Mouse (Mus musculus): ENCODE results near the gene Clec2g. TPM values are rescaled to one million over a fixed set of nuclear protein-coding genes. Genes with fewer than 3 reads are reported as not detected.
"Not testable (repeated sequence)": the region's sequence is repeated elsewhere in the genome, so short reads cannot be mapped to it uniquely, and the experiment has no call there.

The Clec2g gene
- polyA plus RNA-seq, 1 experiment from 2014 or later = not detected

DNA sequence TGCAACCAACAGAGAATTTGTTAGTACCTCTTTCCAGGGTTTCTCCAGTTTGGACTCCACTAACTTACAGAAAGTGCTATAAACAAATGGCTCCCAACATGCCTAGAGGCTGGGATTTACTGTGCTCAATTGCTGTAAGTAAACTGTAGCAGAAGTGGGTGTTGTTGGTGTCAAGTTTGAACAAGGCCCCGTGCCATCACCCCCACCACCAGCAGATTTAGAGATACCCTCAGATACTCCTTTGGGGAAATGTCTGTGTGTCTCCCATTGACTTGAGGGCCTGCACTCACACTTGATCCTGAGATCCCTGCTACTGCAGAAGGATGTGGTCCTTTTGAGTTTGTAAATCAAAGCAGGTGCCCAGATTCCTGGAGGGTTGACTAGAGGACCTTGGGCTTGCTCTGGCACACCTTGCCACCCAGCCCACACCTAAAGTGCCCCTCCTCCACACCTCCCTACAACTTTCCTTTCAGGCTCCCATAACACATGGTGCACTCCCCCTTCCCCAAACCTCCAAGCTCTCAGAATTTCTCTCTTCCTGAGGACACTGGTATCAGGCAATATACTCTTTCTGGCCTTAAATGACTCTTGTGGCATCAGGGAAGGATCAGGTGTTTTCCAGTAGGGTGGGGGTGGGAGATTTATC is 37.3 kb downstream of the Clec2g start:
- Histone ChIP-seq H3K9ac (ENCODE audit: low read depth, low read length) (no peak overlapping the region), H3K36me3 (ENCODE audit: control insufficient read depth, insufficient read depth) (no peaks in the 10 kb centered on the region), H3K9me3 (ENCODE audit: control insufficient read depth) (no peaks in the 10 kb centered on the region), H3K27me3 (replicated peaks; ENCODE audit: control insufficient read depth, insufficient read depth, low read length) (no peaks in the 10 kb centered on the region), H3K27ac (ENCODE audit: low read depth, low read length) (no peak overlapping the region), H3K4me3 (ENCODE audit: low read depth, low read length) (no peak overlapping the region), H3K4me1 (replicated peaks; ENCODE audit: control insufficient read depth, insufficient read depth, low read length) (no peaks in the 10 kb centered on the region), H3K4me2 (replicated peaks; ENCODE audit: low read depth) (no peak overlapping the region)
- WGBS = 80% methylated on average over 1 of the region's 1 CpGs
- TF ChIP-seq CTCF (IDR thresholded peaks at IDR 0.05; ENCODE audit: low read depth) = no peak
- ATAC-seq = no peak

GRCm38 (mm10) chr6:128972156-128972555 is 38.0 kb downstream of the Clec2g start:
- Histone ChIP-seq H3K9me3 (ENCODE audit: control insufficient read depth) (no peaks in the 10 kb centered on the region), H3K4me3 (ENCODE audit: low read depth, low read length) (no peak overlapping the region), H3K27ac (ENCODE audit: low read depth, low read length) (no peak overlapping the region), H3K4me1 (replicated peaks; ENCODE audit: control insufficient read depth, insufficient read depth, low read length) (no peaks in the 10 kb centered on the region), H3K27me3 (replicated peaks; ENCODE audit: control insufficient read depth, insufficient read depth, low read length) (no peaks in the 10 kb centered on the region), H3K4me2 (replicated peaks; ENCODE audit: low read depth) (no peak overlapping the region), H3K36me3 (ENCODE audit: control insufficient read depth, insufficient read depth) (no peaks in the 10 kb centered on the region), H3K9ac (ENCODE audit: low read depth, low read length) (no peak overlapping the region)
- WGBS = 89% methylated on average over 2 of the region's 2 CpGs
- no peak for ATAC-seq
- no peak for TF ChIP-seq CTCF (IDR thresholded peaks at IDR 0.05; ENCODE audit: low read depth)

DNA sequence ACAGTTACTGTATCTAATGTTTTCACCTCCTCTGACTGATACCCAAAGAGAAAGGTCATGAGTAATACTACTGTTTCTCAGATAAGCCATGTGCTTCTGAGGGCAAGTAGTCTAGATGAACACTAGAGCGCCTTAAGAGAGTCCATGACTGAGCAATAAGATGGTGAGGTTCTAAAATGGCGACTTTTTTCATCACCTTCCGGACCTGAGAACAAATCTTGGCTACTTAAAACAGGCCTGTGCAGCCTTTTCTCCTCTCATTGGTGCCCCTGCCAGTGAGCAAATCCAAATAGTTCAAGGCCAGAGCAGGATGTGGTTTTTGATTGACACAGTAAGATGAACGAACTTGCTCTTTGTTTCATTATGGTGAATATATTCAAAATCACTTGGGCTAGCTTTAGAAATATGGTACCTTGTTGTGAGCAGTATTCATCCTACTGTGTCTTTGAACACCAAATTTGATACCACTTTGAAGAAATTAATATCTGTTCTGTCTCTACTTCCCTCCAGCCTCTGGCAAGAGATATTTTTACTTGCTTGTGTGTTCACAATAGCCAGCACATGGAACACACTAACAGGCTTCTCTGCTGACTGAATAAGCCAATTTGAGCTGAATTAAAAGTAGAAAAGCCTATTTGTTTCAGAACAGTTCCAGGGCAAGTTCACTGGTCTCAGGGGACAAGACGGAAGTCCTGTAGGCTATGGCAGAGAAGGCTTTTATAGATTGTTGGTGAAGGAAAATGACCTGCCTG is 38.7 kb downstream of the Clec2g start:
- Histone ChIP-seq H3K4me2 (replicated peaks; ENCODE audit: low read depth) (no peak overlapping the region), H3K4me1 (replicated peaks; ENCODE audit: control insufficient read depth, insufficient read depth, low read length) (no peaks in the 10 kb centered on the region), H3K9ac (ENCODE audit: low read depth, low read length) (no peak overlapping the region), H3K9me3 (ENCODE audit: control insufficient read depth) (no peaks in the 10 kb centered on the region), H3K36me3 (ENCODE audit: control insufficient read depth, insufficient read depth) (no peaks in the 10 kb centered on the region), H3K27ac (ENCODE audit: low read depth, low read length) (no peak overlapping the region), H3K4me3 (ENCODE audit: low read depth, low read length) (no peak overlapping the region), H3K27me3 (replicated peaks; ENCODE audit: control insufficient read depth, insufficient read depth, low read length) (no peaks in the 10 kb centered on the region)
- no peak for TF ChIP-seq CTCF (IDR thresholded peaks at IDR 0.05; ENCODE audit: low read depth)
- WGBS = 90% methylated on average over 5 of the region's 5 CpGs
- no peak for ATAC-seq

- no peak overlapping the region for H3K9ac ChIP-seq (ENCODE audit: low read depth, low read length)
- no peak overlapping the region for H3K27ac ChIP-seq (ENCODE audit: low read depth, low read length)
- no peak overlapping the region for H3K4me2 ChIP-seq (replicated peaks; ENCODE audit: low read depth)
- ATAC-seq = no peak
- WGBS = 94% methylated on average over 3 of the region's 3 CpGs
- no peaks in the 10 kb centered on the region for H3K9me3 ChIP-seq (ENCODE audit: control insufficient read depth)
- no peaks in the 10 kb centered on the region for H3K4me1 ChIP-seq (replicated peaks; ENCODE audit: control insufficient read depth, insufficient read depth, low read length)
- no peaks in the 10 kb centered on the region for H3K36me3 ChIP-seq (ENCODE audit: control insufficient read depth, insufficient read depth)
- no peak overlapping the region for H3K4me3 ChIP-seq (ENCODE audit: low read depth, low read length)
- TF ChIP-seq CTCF (IDR thresholded peaks at IDR 0.05; ENCODE audit: low read depth) = no peak
- H3K27me3 ChIP-seq (replicated peaks; ENCODE audit: control insufficient read depth, insufficient read depth, low read length) = no peaks in the 10 kb centered on the region
Measured at GRCm38 (mm10) chr6:128973439-128973697, 39.2 kb downstream of the Clec2g start.

DNA sequence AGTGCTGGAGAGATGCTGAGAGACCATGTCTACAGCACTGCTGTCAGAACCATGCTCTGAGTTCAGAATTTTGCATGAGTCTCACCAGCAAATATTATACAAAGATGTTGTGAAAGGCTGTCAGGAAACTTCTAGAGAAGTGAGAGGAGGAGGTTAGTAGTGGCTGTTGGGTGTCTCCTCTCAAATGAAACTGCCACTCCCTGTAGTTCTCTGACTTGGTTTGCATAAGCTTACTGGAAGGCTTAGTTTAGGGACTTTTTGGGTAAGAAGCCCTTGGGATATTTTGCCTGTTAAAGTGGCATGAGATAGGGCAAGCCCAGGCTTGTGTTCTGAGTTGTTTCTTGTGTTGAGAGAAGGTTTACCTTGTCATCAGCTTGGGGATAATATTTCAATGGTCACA is 40.7 kb downstream of the Clec2g start:
- ATAC-seq; H3K4me3 ChIP-seq (ENCODE audit: low read depth, low read length): not testable (repeated sequence)

GRCm38 (mm10) chr6:128976194-128976593 is 42.0 kb downstream of the Clec2g start:
- H3K4me2 ChIP-seq (replicated peaks; ENCODE audit: low read depth) = no peak overlapping the region
- no peaks in the 10 kb centered on the region for H3K9me3 ChIP-seq (ENCODE audit: control insufficient read depth)
- no peaks in the 10 kb centered on the region for H3K27me3 ChIP-seq (replicated peaks; ENCODE audit: control insufficient read depth, insufficient read depth, low read length)
- H3K27ac ChIP-seq (ENCODE audit: low read depth, low read length) = no peak overlapping the region
- no peak for ATAC-seq
- no peak overlapping the region for H3K4me3 ChIP-seq (ENCODE audit: low read depth, low read length)
- H3K36me3 ChIP-seq (ENCODE audit: control insufficient read depth, insufficient read depth) = no peaks in the 10 kb centered on the region
- no peak for TF ChIP-seq CTCF (IDR thresholded peaks at IDR 0.05; ENCODE audit: low read depth)
- no peaks in the 10 kb centered on the region for H3K4me1 ChIP-seq (replicated peaks; ENCODE audit: control insufficient read depth, insufficient read depth, low read length)
- no peak overlapping the region for H3K9ac ChIP-seq (ENCODE audit: low read depth, low read length)

More for the DNA sequence above, 40.7 kb downstream of the Clec2g start:
- H3K4me2 ChIP-seq (replicated peaks; ENCODE audit: low read depth); H3K27me3 ChIP-seq (replicated peaks; ENCODE audit: control insufficient read depth, insufficient read depth, low read length); H3K9me3 ChIP-seq (ENCODE audit: control insufficient read depth); H3K36me3 ChIP-seq (ENCODE audit: control insufficient read depth, insufficient read depth); H3K4me1 ChIP-seq (replicated peaks; ENCODE audit: control insufficient read depth, insufficient read depth, low read length); H3K9ac ChIP-seq (ENCODE audit: low read depth, low read length); H3K27ac ChIP-seq (ENCODE audit: low read depth, low read length): not testable (repeated sequence)

DNA sequence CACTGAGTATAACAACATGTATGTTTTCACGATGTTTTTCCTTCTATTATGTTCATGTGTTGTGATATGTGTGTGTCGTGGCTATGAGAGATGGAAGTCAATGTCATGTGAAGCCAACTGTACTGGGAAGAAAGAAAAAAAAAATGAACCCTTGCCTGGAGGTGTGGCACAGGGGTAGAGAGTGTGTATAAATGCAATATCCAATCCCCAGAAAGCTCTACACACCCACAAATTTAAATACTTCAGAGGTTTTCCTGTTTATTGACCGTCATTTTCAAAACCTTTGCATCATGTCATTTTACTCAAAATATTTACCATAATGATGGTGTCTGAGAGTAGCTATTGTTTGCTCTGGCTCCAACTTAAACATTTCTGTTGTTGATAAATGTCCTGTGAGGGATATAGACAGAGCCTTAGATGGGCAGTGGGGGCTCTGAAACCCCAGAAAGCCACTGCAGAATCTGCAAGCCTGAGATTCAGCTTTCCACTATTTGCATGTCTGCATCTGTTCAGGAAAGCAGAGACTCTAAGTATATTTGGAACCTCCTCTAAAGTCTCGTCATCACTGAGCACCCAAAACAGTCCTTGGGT is 47.9 kb downstream of the Clec2g start:
- not testable (repeated sequence) for H3K36me3 ChIP-seq (ENCODE audit: control insufficient read depth, insufficient read depth); H3K9ac ChIP-seq (ENCODE audit: low read depth, low read length); H3K9me3 ChIP-seq (ENCODE audit: control insufficient read depth); H3K4me2 ChIP-seq (replicated peaks; ENCODE audit: low read depth); H3K27ac ChIP-seq (ENCODE audit: low read depth, low read length); H3K4me1 ChIP-seq (replicated peaks; ENCODE audit: control insufficient read depth, insufficient read depth, low read length); ATAC-seq; H3K27me3 ChIP-seq (replicated peaks; ENCODE audit: control insufficient read depth, insufficient read depth, low read length); H3K4me3 ChIP-seq (ENCODE audit: low read depth, low read length)
- 80% methylated on average over 4 of the region's 4 CpGs for WGBS
